Mouse (Mus musculus) erythroblast, embryonic 14.5 days (primary cell): ENCODE measurements around the gene Cit. TPM values are rescaled to one million over a fixed set of nuclear protein-coding genes. Genes with fewer than 3 reads are reported as not detected.

Experiments used
- H3K27me3 ChIP-seq: 2 replicates; pipeline ENCODE4 v1.6.1; 2012; ENCODE audit warnings: inconsistent platforms; ENCODE audit not compliant: control insufficient read depth
- H3K36me3 ChIP-seq: 2 replicates; pipeline ENCODE4 v1.6.1; 2012; ENCODE audit warnings: mild to moderate bottlenecking, inconsistent platforms; ENCODE audit not compliant: control insufficient read depth
- H3K4me1 ChIP-seq: 2 replicates; pipeline ENCODE4 v1.6.1; 2012; ENCODE audit warnings: inconsistent platforms; ENCODE audit not compliant: control insufficient read depth
- H3K4me3 ChIP-seq: replicated peaks from 2 replicates; pipeline ENCODE3; 2012; ENCODE audit warnings: moderate library complexity, mild to moderate bottlenecking, inconsistent platforms
- H3K9me3 ChIP-seq: 2 replicates; pipeline ENCODE4 v1.6.1; 2012; ENCODE audit warnings: low read length, inconsistent platforms, mixed read lengths; ENCODE audit not compliant: control insufficient read depth
- GATA1 ChIP-seq: IDR thresholded peaks from 2 replicates; pipeline ENCODE4 v1.6.1; 2012; ENCODE audit warnings: low read length, inconsistent platforms, mixed read lengths
- TAL1 ChIP-seq: IDR thresholded peaks from 3 replicates; pipeline ENCODE4 v1.6.1; 2012; ENCODE audit warnings: low read length, inconsistent platforms, mixed read lengths
- polyA plus RNA-seq: library from polyadenylated mRNA; stranded (reverse); fragments of >175 nt; gene quantifications from 2 replicates; pipeline ENCODE4 v1.2.3, GENCODE M21; 2012

Cit gene
- polyA plus RNA-seq, 1 experiment: 13.6 TPM

GRCm38 (mm10) chr5:115861991-115862390 is 16.9 kb downstream of the Cit start:
- Histone ChIP-seq H3K9me3 (peaks cover under 1% of the 10 kb centered on the region), H3K27me3 (no peaks in the 10 kb centered on the region), H3K4me3 (no peak overlapping the region), H3K4me1 (no peaks in the 10 kb centered on the region), H3K36me3 (peaks cover 98% of the 10 kb centered on the region)
- TF ChIP-seq GATA1 (no peak), TAL1 (no peak)

GRCm38 (mm10) chr5:115862439-115862838 is 17.4 kb downstream of the Cit start:
- no peak for TF ChIP-seq TAL1
- TF ChIP-seq GATA1: no peak
- H3K4me3 ChIP-seq: no peak overlapping the region

GRCm38 (mm10) chr5:115866296-115866695 is 21.2 kb downstream of the Cit start:
- Histone ChIP-seq H3K36me3 (peaks cover 100% of the 10 kb centered on the region), H3K4me3 (no peak overlapping the region), H3K4me1 (no peaks in the 10 kb centered on the region; the same call in 1 of the 2 replicates), H3K27me3 (no peaks in the 10 kb centered on the region), H3K9me3 (no peaks in the 10 kb centered on the region)
- no peak for TF ChIP-seq GATA1
- no peak for TF ChIP-seq TAL1

More at GRCm38 (mm10) chr5:115862439-115862838, 17.4 kb downstream of the Cit start:
- Histone ChIP-seq H3K27me3 (no peaks in the 10 kb centered on the region), H3K36me3 (peaks cover 98% of the 10 kb centered on the region), H3K9me3 (no peaks in the 10 kb centered on the region), H3K4me1 (no peaks in the 10 kb centered on the region)

- Histone ChIP-seq H3K27me3 (no peaks in the 10 kb centered on the region), H3K4me1 (no peaks in the 10 kb centered on the region; the same call in 1 of the 2 replicates), H3K9me3 (no peaks in the 10 kb centered on the region), H3K4me3 (no peak overlapping the region), H3K36me3 (peaks cover 98% of the 10 kb centered on the region)
- TF ChIP-seq TAL1: no peak
- TF ChIP-seq GATA1: no peak
These were observed 23.5 kb downstream of the Cit start for GRCm38 (mm10) chr5:115868540-115868939.

DNA sequence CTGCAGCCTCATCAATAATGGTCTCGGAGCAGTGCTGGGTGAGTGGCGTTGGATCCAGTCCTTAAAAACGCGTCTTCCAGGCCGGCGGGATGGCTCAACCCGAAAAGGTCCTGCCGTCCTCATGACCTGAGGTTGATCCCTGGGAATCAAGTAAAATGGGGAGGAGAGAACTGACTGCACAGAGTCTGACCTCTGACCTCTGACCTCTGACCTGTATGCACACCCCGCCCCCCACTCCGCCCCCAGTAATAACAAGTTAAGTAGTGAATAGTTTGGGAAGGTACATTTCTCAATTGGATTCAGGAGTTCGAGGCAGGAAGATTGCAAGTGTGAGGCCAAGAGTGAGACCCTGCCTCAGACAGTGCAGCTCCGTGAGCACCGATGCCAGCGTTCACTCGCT is 24.1 kb downstream of the Cit start:
- Histone ChIP-seq H3K27me3 (no peaks in the 10 kb centered on the region), H3K4me3 (no peak overlapping the region), H3K36me3 (peaks cover 98% of the 10 kb centered on the region), H3K9me3 (no peaks in the 10 kb centered on the region), H3K4me1 (no peaks in the 10 kb centered on the region; the same call in 1 of the 2 replicates)
- TF ChIP-seq TAL1: no peak
- TF ChIP-seq GATA1: no peak

- Histone ChIP-seq H3K36me3 (peaks cover 98% of the 10 kb centered on the region), H3K4me3 (no peak overlapping the region)
- no peak for TF ChIP-seq GATA1
- no peak for TF ChIP-seq TAL1
These were observed 26.1 kb downstream of the Cit start for GRCm38 (mm10) chr5:115871153-115871552.

DNA sequence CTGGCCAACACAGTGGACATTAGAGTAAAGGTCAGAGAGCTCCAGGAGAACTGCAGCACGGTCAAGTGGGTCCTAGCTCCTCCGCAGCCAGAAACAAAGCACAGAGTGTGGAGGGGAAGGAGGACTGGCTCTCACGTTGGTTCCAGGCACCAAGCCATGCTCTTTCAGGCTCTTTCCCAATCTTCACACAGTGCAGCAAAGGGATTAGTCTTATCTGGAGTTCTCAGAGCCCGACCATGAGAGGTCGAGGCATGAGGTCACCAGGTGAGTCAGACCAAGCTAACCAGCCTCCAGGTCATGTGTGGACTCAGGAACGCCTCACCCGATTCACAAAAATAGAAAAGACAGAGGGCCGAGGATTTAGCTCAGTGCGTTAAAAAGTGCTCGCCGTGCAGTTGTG is 27.0 kb downstream of the Cit start:
- peaks cover 96% of the 10 kb centered on the region for H3K36me3 ChIP-seq
- H3K9me3 ChIP-seq: no peaks in the 10 kb centered on the region
- TF ChIP-seq GATA1 (no peak), TAL1 (no peak)
- no peak overlapping the region for H3K4me3 ChIP-seq
- H3K27me3 ChIP-seq: no peaks in the 10 kb centered on the region
- no peaks in the 10 kb centered on the region; the same call in 1 of the 2 replicates for H3K4me1 ChIP-seq

More at GRCm38 (mm10) chr5:115871153-115871552, 26.1 kb downstream of the Cit start:
- H3K4me1 ChIP-seq: no peaks in the 10 kb centered on the region; the same call in 1 of the 2 replicates
- no peaks in the 10 kb centered on the region for H3K27me3 ChIP-seq
- H3K9me3 ChIP-seq: no peaks in the 10 kb centered on the region

DNA sequence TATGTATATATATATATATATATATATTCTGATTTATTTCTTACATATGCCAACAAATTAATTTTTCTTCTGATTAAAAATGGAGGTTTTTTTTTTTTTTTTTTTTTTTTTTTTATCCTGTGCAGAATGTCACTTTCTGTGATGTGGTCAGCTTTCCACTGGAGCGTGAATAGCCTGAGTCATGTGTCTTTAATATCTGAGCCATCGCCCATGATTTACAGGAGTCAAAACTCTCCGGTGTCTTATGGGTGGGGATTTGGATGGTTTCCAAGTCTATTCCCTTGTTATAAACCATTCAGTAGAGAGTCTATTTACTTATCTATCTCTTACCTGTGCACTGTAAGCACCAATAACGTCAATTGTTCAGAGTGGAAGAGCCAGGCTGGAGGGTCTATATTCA is 27.9 kb downstream of the Cit start:
- Histone ChIP-seq H3K9me3 (no peaks in the 10 kb centered on the region), H3K36me3 (peaks cover 92% of the 10 kb centered on the region), H3K27me3 (no peaks in the 10 kb centered on the region), H3K4me3 (no peak overlapping the region), H3K4me1 (no peaks in the 10 kb centered on the region; the same call in 1 of the 2 replicates)
- no peak for TF ChIP-seq TAL1
- no peak for TF ChIP-seq GATA1

DNA sequence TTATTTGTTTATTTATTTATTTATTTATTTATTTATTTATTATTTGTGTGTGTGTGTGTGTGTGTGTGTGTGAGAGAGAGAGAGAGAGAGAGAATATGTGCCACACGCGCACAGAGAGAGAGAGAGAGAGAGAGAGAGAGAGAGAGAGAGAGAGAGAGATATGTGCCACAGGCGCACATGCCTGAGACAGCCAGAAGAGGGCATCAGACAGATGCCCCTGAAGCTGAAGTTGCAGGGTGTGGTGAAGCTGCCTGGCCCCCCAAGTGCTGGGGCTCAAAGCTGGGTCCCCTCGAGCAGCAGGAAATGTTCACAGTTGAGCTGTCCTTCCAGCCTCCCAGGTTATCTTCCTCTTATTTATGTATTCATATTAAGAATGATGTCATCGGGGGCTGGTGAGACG is 32.3 kb downstream of the Cit start:
- no peak overlapping the region for H3K4me3 ChIP-seq
- peaks cover 13% of the 10 kb centered on the region for H3K4me1 ChIP-seq
- TF ChIP-seq TAL1 (no peak), GATA1 (no peak)
- H3K9me3 ChIP-seq: no peaks in the 10 kb centered on the region
- no peaks in the 10 kb centered on the region for H3K27me3 ChIP-seq
- peaks cover 92% of the 10 kb centered on the region for H3K36me3 ChIP-seq

DNA sequence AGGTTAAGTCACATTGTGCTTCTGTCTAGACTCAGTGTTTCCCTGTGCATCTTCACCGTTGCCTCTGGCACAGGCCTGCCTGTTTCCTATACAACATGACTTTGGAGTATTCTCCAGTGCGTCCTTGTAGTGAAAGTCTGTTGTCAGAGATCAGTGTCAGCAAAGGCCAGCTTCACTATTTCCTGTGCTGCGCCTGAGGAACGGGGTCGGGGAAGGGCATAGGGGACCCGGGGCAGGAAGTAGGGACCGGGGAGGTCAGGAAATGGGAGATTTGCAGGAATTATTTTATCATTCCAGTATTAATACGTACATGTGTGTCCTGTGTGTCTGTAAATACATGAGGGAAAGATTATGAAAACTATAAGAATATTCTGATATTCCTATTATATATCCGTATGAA is 37.1 kb downstream of the Cit start:
- Histone ChIP-seq H3K4me3 (no peak overlapping the region), H3K27me3 (no peaks in the 10 kb centered on the region), H3K36me3 (peaks cover 93% of the 10 kb centered on the region), H3K4me1 (peaks cover 39% of the 10 kb centered on the region), H3K9me3 (no peaks in the 10 kb centered on the region; the same call in 1 of the 2 replicates)
- TF ChIP-seq TAL1 (no peak), GATA1 (no peak)
